Mouse (Mus musculus) testis, adult 2 months (tissue): Measurements from ENCODE around the gene P4hb.

ENCODE experiments used
- CTCF ChIP-seq: fragments of 200-500 bp; IDR thresholded peaks from 2 replicates; pipeline ENCODE4 v1.5.1; 2012; ENCODE audit warnings: low read depth, mild to moderate bottlenecking, inconsistent platforms, low read length, moderate library complexity; ENCODE audit not compliant: control insufficient read depth, insufficient read depth, insufficient replicate concordance
- POLR2A ChIP-seq: fragments of 200-500 bp; IDR thresholded peaks from 2 replicates; pipeline ENCODE4 v1.6.1; 2012; ENCODE audit warnings: low read depth, mild to moderate bottlenecking, inconsistent platforms, low read length, moderate library complexity; ENCODE audit not compliant: control insufficient read depth

- TF ChIP-seq CTCF (no peak), POLR2A (no peak)
Observed at GRCm38 (mm10) chr11:120573585-120574277, 678 bp upstream of the P4hb start.
